In the genomic region with DNA sequence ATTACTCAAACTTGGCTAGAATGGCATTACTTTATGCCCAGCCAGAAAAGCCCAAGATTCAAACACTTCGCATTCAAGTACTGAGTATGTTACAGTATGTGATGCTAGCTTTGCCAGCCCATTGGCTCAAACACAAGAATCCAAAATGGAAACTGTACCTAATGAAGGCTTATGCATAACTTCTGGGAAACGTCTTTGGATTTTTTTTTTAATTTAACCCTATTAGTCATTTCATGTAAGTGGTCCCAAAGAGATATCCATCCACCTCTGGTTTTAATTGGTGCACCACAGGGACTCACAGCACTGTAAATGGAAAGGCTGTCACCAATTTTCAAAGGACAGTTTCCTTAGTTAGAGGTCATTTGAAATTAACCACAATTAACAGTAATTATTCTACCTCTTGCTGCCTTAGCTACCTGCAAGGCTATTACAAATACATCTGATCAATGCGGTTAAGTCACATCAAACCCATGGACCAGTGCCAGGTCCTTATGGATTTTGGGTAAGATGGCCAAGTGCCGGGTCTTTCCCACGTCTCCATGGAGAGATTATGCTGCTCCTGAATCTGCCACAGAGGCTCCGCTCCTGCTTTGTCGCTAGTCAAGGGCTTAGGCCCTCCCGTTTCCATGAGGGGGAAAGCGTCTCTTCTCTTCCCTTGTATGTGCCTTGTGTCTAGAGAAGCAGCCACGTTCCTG, we compare ENCODE assay signal across 32 mouse cellular contexts.
"Had no signal": no experiment of that assay in that cellular context is flagged by ENCODE, and none has a peak within 500 bp of the region (broad histone marks: within the 10 kb centered on the region; RNA-seq: fewer than 3 reads in every experiment).

No protein-coding gene starts in this region.

- H3K9ac ChIP-seq: limb, embryonic 12.5 days; limb, embryonic 13.5 days; limb, embryonic 15.5 days; liver, embryonic 12.5 days; liver, embryonic 13.5 days; liver, embryonic 14.5 days; liver, embryonic 15.5 days; liver, postnatal 0 days; lung, embryonic 14.5 days; lung, embryonic 15.5 days; midbrain, embryonic 12.5 days; midbrain, embryonic 13.5 days; midbrain, embryonic 15.5 days; neural tube, embryonic 12.5 days had no signal

- H3K9me3 ChIP-seq: limb, embryonic 10.5 days; limb, embryonic 12.5 days; limb, embryonic 13.5 days; limb, embryonic 15.5 days; liver, embryonic 12.5 days; liver, embryonic 13.5 days; liver, embryonic 15.5 days; lung, embryonic 15.5 days; megakaryocyte, embryonic 14.5 days; midbrain, embryonic 10.5 days; midbrain, embryonic 12.5 days; midbrain, embryonic 13.5 days; midbrain, embryonic 15.5 days; neural tube, embryonic 12.5 days had no signal

- H3K27me3 ChIP-seq: limb, embryonic 12.5 days; limb, embryonic 13.5 days; limb, embryonic 15.5 days; liver, embryonic 13.5 days; liver, embryonic 15.5 days; lung, embryonic 15.5 days; midbrain, embryonic 13.5 days; midbrain, embryonic 15.5 days; neural tube, embryonic 12.5 days had no signal

- H3K4me3 ChIP-seq: limb, embryonic 10.5 days; limb, embryonic 12.5 days; limb, embryonic 13.5 days; limb, embryonic 15.5 days; liver, embryonic 12.5 days; liver, embryonic 13.5 days; liver, embryonic 15.5 days; lung, embryonic 15.5 days; megakaryocyte, embryonic 14.5 days; midbrain, embryonic 10.5 days; midbrain, embryonic 12.5 days; midbrain, embryonic 13.5 days; midbrain, embryonic 15.5 days; myocyte; neural tube, embryonic 12.5 days had no signal

- H3K36me3 ChIP-seq: limb, embryonic 10.5 days; limb, embryonic 12.5 days; limb, embryonic 13.5 days; limb, embryonic 15.5 days; liver, embryonic 12.5 days; liver, embryonic 13.5 days; liver, embryonic 15.5 days; lung, embryonic 15.5 days; midbrain, embryonic 10.5 days; midbrain, embryonic 12.5 days; midbrain, embryonic 13.5 days; midbrain, embryonic 15.5 days; neural tube, embryonic 12.5 days had no signal

- ATAC-seq: liver, embryonic 12.5 days; liver, postnatal 0 days; lung, postnatal 0 days; midbrain, embryonic 13.5 days; midbrain, embryonic 15.5 days; midbrain, embryonic 16.5 days had no signal

- DNase-seq: left cerebral cortex, postnatal 4 days; liver; liver, embryonic 13.5 days; liver, postnatal 0 days; lung, adult 18-20 months; lung, adult 2 months; lung, embryonic 14.5 days; lung, postnatal 10 days; lung, postnatal 14 days; lung, postnatal 36 days; lung, postnatal 4 days; midbrain, embryonic 14.5 days had no signal

- H3K27ac ChIP-seq: limb, embryonic 10.5 days; limb, embryonic 12.5 days; limb, embryonic 13.5 days; limb, embryonic 15.5 days; liver, embryonic 12.5 days; liver, embryonic 13.5 days; liver, embryonic 14.5 days; liver, embryonic 15.5 days; lung, embryonic 15.5 days; macrophage; midbrain, embryonic 10.5 days; midbrain, embryonic 12.5 days; midbrain, embryonic 13.5 days; midbrain, embryonic 15.5 days; neural tube, embryonic 12.5 days had no signal

- H3K4me1 ChIP-seq: limb, embryonic 10.5 days; limb, embryonic 12.5 days; limb, embryonic 13.5 days; limb, embryonic 15.5 days; liver, embryonic 12.5 days; liver, embryonic 13.5 days; liver, embryonic 15.5 days; lung, embryonic 15.5 days; megakaryocyte, embryonic 14.5 days; midbrain, embryonic 10.5 days; midbrain, embryonic 12.5 days; midbrain, embryonic 13.5 days; midbrain, embryonic 15.5 days; neural tube, embryonic 12.5 days had no signal

- H3K4me2 ChIP-seq: limb, embryonic 12.5 days; limb, embryonic 13.5 days; limb, embryonic 15.5 days; liver, embryonic 11.5 days; liver, embryonic 12.5 days; liver, embryonic 13.5 days; liver, embryonic 15.5 days; lung, embryonic 14.5 days; lung, embryonic 15.5 days; midbrain, embryonic 11.5 days; midbrain, embryonic 12.5 days; midbrain, embryonic 13.5 days; midbrain, embryonic 15.5 days; neural tube, embryonic 12.5 days had no signal
